Mouse (Mus musculus) liver, embryonic 14.5 days (tissue): Measurements from ENCODE around the gene Rab3il1. TPM values are rescaled to one million over a fixed set of nuclear protein-coding genes. Genes with fewer than 3 reads are reported as not detected.

Experiments
- ATAC-seq: fragments of 200-750 bp; cut with Nextera tagmentation; 2 replicates; pipeline ENCODE4 v1.8.0; 2017; ENCODE audit warnings: moderate number of reproducible peaks, mild to moderate bottlenecking, moderate library complexity; ENCODE audit not compliant: insufficient read depth
- DNase-seq, 3 experiments: peaks; one replicate each; pipeline ENCODE4 v3.0.0-alpha.2; 2012 to 2013; ENCODE audit warnings: low read depth in 3 of 3, low spot score in 3 of 3
- H3K27ac ChIP-seq: fragments of 300-500 bp; sonication (generic); 2 replicates; pipeline ENCODE4 v1.5.1; 2014; ENCODE audit warnings: moderate library complexity, mild to moderate bottlenecking, control low read depth, inconsistent platforms
- H3K27me3 ChIP-seq: fragments of 300-500 bp; sonication (generic); 2 replicates; pipeline ENCODE4 v1.6.1; 2014; ENCODE audit warnings: mild to moderate bottlenecking, low read length, moderate library complexity; ENCODE audit not compliant: control insufficient read depth, insufficient read depth
- H3K36me3 ChIP-seq: fragments of 300-500 bp; sonication (generic); replicated peaks from 2 replicates; pipeline ENCODE4 v1.6.1; 2014; ENCODE audit warnings: low read depth; ENCODE audit not compliant: control insufficient read depth, insufficient read depth
- H3K4me1 ChIP-seq, 2 experiments: fragments of 200-500 bp in 1 of 2; fragments of 300-500 bp in 1 of 2; sonication (generic) in 1 of 2; replicated peaks; 2 replicates each; pipeline ENCODE4 v1.6.1; 2012 to 2014; ENCODE audit warnings: antibody characterized with exemption in 1 of 2, inconsistent platforms in 1 of 2, low read length in 1 of 2; ENCODE audit not compliant: control insufficient read depth in 2 of 2, insufficient read depth in 2 of 2
- H3K4me2 ChIP-seq: fragments of 300-500 bp; sonication (generic); 2 replicates; pipeline ENCODE4 v1.6.1; 2014; ENCODE audit warnings: low read depth, mild to moderate bottlenecking, control low read depth, moderate library complexity
- H3K4me3 ChIP-seq, 2 experiments: fragments of 200-500 bp in 1 of 2; fragments of 300-500 bp in 1 of 2; sonication (generic) in 1 of 2; 2 replicates each; pipeline ENCODE4 v1.5.1; 2012 to 2014; ENCODE audit warnings: low read depth in 2 of 2, low read length in 2 of 2, mild to moderate bottlenecking in 2 of 2, control low read depth in 1 of 2, inconsistent platforms in 1 of 2, moderate library complexity in 1 of 2; ENCODE audit not compliant: insufficient read depth in 1 of 2
- H3K9ac ChIP-seq: fragments of 300-500 bp; sonication (generic); replicated peaks from 2 replicates; pipeline ENCODE4 v1.6.1; 2014; ENCODE audit warnings: mild to moderate bottlenecking, control low read depth, moderate library complexity
- H3K9me3 ChIP-seq: fragments of 300-500 bp; sonication (generic); 2 replicates; pipeline ENCODE4 v1.6.1; 2016; ENCODE audit warnings: low read length, mixed read lengths; ENCODE audit not compliant: control insufficient read depth
- CTCF ChIP-seq: IDR thresholded peaks from 2 replicates; pipeline ENCODE4 v1.5.1; 2016; ENCODE audit warnings: antibody characterized with exemption, low read depth, control low read depth
- EP300 ChIP-seq: IDR thresholded peaks from 2 replicates; pipeline ENCODE4 v1.6.1; 2016; ENCODE audit warnings: antibody characterized with exemption, low read depth
- WGBS: fragments of 180-500 bp; shearing (Covaris S2); extraction: QIAGEN DNeasy Blood & Tissue Kit; methylation state at CpG from one replicate; pipeline ENCODE4 v1.1.7; 2014; ENCODE audit not compliant: insufficient replicate concordance; 5-methylcytosine and 5-hydroxymethylcytosine counted together
- polyA plus RNA-seq, 2 experiments: library from polyadenylated mRNA; depleted of rRNA in 1 of 2; stranded (reverse) in 1 of 2; unstranded in 1 of 2; fragments of >200 nt; fragmentation: Nextera tagmentation in 1 of 2; extraction: Ambion mirVana in 1 of 2; gene quantifications; 2 replicates each; pipeline versions ENCODE4 v1.2.1 to v1.2.3; 2012 to 2014

Gene Rab3il1
- polyA plus RNA-seq, 2 experiments: 122 to 240 TPM

DNA sequence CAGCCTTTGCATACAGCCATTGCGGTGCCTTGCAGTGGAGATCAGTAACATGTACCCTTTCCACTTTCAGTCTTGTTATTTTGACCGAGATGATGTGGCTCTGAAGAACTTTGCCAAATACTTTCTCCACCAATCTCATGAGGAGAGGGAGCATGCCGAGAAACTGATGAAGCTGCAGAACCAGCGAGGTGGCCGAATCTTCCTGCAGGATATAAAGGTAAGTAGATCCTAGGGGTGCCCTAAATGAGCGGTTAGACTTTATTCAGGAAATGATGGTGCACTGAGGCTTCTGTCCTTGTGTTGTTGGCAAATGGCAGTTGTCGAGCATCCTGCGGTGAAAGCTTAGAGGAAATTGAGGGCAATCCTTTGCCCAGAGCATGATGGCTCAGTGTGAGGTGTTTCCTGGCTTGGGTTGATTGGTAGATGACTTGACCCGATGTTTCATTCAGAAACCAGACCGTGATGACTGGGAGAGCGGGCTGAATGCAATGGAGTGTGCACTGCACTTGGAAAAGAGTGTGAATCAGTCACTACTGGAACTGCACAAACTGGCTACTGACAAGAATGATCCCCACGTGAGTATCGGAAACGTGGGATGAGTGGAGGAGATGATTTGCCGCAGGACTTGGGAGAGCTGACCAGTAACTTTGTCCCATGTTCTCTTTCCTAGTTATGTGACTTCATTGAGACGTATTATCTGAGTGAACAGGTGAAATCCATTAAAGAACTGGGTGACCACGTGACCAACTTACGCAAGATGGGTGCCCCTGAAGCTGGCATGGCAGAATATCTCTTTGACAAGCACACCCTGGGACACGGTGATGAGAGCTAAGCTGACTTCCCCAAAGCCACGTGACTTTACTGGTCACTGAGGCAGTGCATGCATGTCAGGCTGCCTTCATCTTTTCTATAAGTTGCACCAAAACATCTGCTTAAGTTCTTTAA lies 17.1 kb upstream of the Rab3il1 start:
- no peak for TF ChIP-seq EP300
- TF ChIP-seq CTCF: no peak
- H3K4me3 ChIP-seq: peak overlapping the region; percentile 93 to 100
- peaks cover 35% of the 10 kb centered on the region in 2 experiments for H3K4me1 ChIP-seq
- DNase-seq (no peak), ATAC-seq (no peak)
- no peaks in the 10 kb centered on the region for H3K9me3 ChIP-seq
- peak overlapping the region; percentile 97 for H3K27ac ChIP-seq
- peaks cover 31% of the 10 kb centered on the region for H3K36me3 ChIP-seq
- H3K27me3 ChIP-seq: no peaks in the 10 kb centered on the region
- peak overlapping the region; percentile 98 for H3K4me2 ChIP-seq
- 67% methylated on average over 20 of the region's 20 CpGs for WGBS
- peak overlapping the region; percentile 99 for H3K9ac ChIP-seq

DNA sequence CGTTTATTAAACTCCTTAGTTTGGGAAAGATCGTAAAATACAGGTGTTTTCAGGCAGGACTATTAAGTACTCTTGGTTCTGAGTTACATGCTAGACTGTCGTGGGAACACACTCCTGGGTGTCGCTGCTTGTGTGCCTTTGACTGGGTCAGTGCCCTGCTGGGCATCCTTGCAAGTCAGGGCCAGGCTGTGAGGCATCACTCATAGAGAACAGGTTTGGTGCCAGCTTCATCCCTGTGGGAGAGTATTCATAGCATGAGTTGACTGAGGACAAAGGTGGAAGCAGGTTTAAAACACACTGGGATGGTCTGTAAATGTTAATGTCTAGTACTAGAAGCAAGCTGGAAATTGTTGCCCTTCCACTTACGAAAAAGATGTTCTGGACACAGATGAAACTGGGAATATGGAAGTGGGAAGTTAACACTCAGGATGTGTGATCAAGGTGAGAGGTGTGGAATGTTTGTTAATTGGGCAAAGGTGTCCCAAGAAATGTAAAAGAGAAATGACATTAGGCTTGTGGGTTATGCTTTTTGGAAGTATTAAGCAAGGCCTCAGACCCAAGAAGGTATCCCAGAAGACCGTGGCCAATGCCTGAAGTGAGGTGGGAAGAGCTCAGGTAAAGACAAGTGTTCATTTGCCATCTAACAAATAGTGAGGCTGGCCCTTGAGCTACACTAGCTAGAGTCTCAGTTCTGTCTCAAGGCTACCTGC lies 16.1 kb upstream of the Rab3il1 start:
- TF ChIP-seq CTCF (peak; percentile 41), EP300 (no peak)
- ATAC-seq (no peak), DNase-seq (no peak)
- Histone ChIP-seq H3K27me3 (no peaks in the 10 kb centered on the region), H3K9me3 (no peaks in the 10 kb centered on the region), H3K9ac (no peak overlapping the region), H3K4me3 (peak overlapping the region; percentile 18 to 93; a peak in 3 of 4 replicates), H3K4me2 (peak overlapping the region; percentile 98), H3K27ac (peak overlapping the region; percentile 97), H3K36me3 (peaks cover 31% of the 10 kb centered on the region), H3K4me1 (peaks cover 38 to 41% of the 10 kb centered on the region in 2 experiments)
- WGBS: 88% methylated on average over 6 of the region's 6 CpGs

- 0 out of 4 replicates have a peak overlapping the region, but pooled peaks of 1 of the 2 experiments have one; percentile 8 for H3K4me3 ChIP-seq
- DNase-seq: no peak
- no peak for ATAC-seq
- peaks cover 31% of the 10 kb centered on the region for H3K36me3 ChIP-seq
- H3K4me1 ChIP-seq: peaks cover 38 to 42% of the 10 kb centered on the region in 2 experiments
- TF ChIP-seq EP300 (no peak), CTCF (no peak)
- WGBS: 85% methylated on average over 2 of the region's 2 CpGs
- no peak overlapping the region for H3K9ac ChIP-seq
- no peaks in the 10 kb centered on the region for H3K27me3 ChIP-seq
- H3K27ac ChIP-seq: peak overlapping the region; percentile 97
- H3K9me3 ChIP-seq: no peaks in the 10 kb centered on the region
- H3K4me2 ChIP-seq: peak overlapping the region; percentile 98; the same call in 1 of the 2 replicates
These were observed 15.5 kb upstream of the Rab3il1 start for GRCm38 (mm10) chr19:9985900-9986421.

DNA sequence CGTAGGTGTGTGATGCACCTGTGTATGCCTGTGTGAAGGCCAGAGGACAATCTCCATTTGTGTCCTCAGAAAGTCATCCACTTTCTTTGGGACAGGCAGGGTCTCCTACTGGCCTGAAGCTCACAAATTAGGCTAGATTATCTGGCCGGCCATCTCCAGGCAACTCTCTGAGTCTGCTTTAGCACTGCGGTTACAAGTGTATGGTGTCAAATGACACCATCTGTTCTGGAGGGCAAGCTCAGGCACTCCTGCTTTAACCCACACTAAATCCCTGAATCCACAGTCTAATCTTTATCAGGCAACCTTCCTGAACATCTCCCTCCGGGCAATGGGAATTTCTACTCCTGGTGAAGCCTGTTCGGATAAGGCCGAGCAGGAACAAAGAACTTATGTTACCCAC lies 14.3 kb upstream of the Rab3il1 start:
- Histone ChIP-seq H3K27me3 (no peaks in the 10 kb centered on the region), H3K9ac (no peak overlapping the region), H3K4me3 (no peak overlapping the region), H3K9me3 (no peaks in the 10 kb centered on the region), H3K4me1 (peaks cover 28 to 35% of the 10 kb centered on the region in 2 experiments), H3K27ac (no peak overlapping the region), H3K4me2 (no peak overlapping the region), H3K36me3 (peaks cover 31% of the 10 kb centered on the region)
- DNase-seq (no peak), ATAC-seq (no peak)
- 36% methylated on average over 6 of the region's 6 CpGs for WGBS
- TF ChIP-seq CTCF (no peak), EP300 (no peak)

DNA sequence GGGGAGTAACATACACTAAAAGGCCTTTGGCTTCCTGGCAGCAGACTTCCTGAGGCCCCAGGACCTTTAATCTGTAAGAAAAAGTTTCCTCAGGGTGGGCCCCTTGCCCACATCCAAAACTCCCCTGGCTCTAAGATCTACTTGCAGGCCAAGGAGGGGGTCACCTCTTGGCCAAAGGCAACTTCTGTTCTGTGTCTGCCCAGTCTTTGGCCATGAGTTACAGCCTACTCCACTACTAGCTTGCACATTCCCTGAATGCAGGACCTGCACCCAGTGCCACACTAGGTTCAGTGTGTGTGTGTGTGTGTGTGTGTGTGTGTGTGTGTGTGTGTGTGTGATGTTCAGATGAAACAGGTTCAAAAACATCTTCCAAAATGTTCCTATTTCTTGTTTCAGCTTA lies 13.9 kb upstream of the Rab3il1 start:
- H3K9ac ChIP-seq: no peak overlapping the region
- peaks cover 28 to 35% of the 10 kb centered on the region in 2 experiments for H3K4me1 ChIP-seq
- no peak overlapping the region for H3K4me3 ChIP-seq

More for the DNA sequence above, 13.9 kb upstream of the Rab3il1 start:
- Histone ChIP-seq H3K27me3 (no peaks in the 10 kb centered on the region), H3K9me3 (no peaks in the 10 kb centered on the region), H3K4me2 (no peak overlapping the region), H3K27ac (no peak overlapping the region), H3K36me3 (peaks cover 31% of the 10 kb centered on the region)
- ATAC-seq (no peak), DNase-seq (no peak)
- no peak for TF ChIP-seq CTCF
- TF ChIP-seq EP300: no peak
